Mouse (Mus musculus) adrenal gland, postnatal 14 days (tissue): ENCODE measurements around the gene Gm45785. TPM values are rescaled to one million over a fixed set of nuclear protein-coding genes. Genes with fewer than 3 reads are reported as not detected.
"Not testable (repeated sequence)": the region's sequence is repeated elsewhere in the genome, so short reads cannot be mapped to it uniquely, and the experiment has no call there.

ENCODE experiments used
- DNase-seq: peaks from one replicate; pipeline ENCODE4 v3.0.0; 2021; ENCODE audit warnings: mixed read lengths
- long read RNA-seq, 2 experiments: library from polyadenylated mRNA; stranded (forward); transcript quantifications; one replicate each; pipeline ENCODE4 v2.0.0; 2021
- total RNA-seq: library from RNA; stranded (reverse); gene quantifications from 2 replicates; pipeline ENCODE4 v1.2.3, GENCODE M21; 2021

The Gm45785 gene
- 0.89 TPM in 1 of 2 replicates, not detected in the other for total RNA-seq
- long read RNA-seq, experiment 1, partial matches to known transcripts = 2 of 2 reads
- long read RNA-seq, experiment 1, other reads (novel, unspliced or antisense) = 0 of 2 reads
- long read RNA-seq, experiment 2, partial matches to known transcripts = 1 of 7 reads
- long read RNA-seq, experiment 2, other reads (novel, unspliced or antisense) = 6 of 7 reads

- DNase-seq = peak; percentile 91
Observed at GRCm38 (mm10) chr7:140855860-140856784, at the start of gene Gm45785. TSS of gene Gm45785 (minus strand) at chr7:140856331.

GRCm38 (mm10) chr7:140905642-140906081 is 49.5 kb upstream of the Gm45785 start:
- no peak for DNase-seq

- DNase-seq = peak; percentile 85
Observed at GRCm38 (mm10) chr7:140903212-140903611, 47.1 kb upstream of the Gm45785 start.

- peak; percentile 75 for DNase-seq
Observed at GRCm38 (mm10) chr7:140902036-140902875, 46.1 kb upstream of the Gm45785 start.

- DNase-seq = peak; percentile 43
Observed at GRCm38 (mm10) chr7:140900220-140900619, 44.1 kb upstream of the Gm45785 start, which contains the start of gene Cox8b. TSS of gene Cox8b (minus strand) at chr7:140900446.

GRCm38 (mm10) chr7:140899121-140899520 is 43.0 kb upstream of the Gm45785 start:
- peak; percentile 66 for DNase-seq

GRCm38 (mm10) chr7:140897863-140898262 is 41.7 kb upstream of the Gm45785 start:
- no peak for DNase-seq

- no peak for DNase-seq
Observed at GRCm38 (mm10) chr7:140894611-140895010, 38.5 kb upstream of the Gm45785 start.

GRCm38 (mm10) chr7:140894031-140894430 is 37.9 kb upstream of the Gm45785 start:
- no peak for DNase-seq

GRCm38 (mm10) chr7:140890636-140891035 is 34.5 kb upstream of the Gm45785 start:
- DNase-seq = not testable (repeated sequence)

GRCm38 (mm10) chr7:140882469-140882803 is 26.3 kb upstream of the Gm45785 start:
- DNase-seq = no peak

GRCm38 (mm10) chr7:140881696-140882468 is 25.8 kb upstream of the Gm45785 start, which contains the start of the genes Psmd13 and Sirt3:
TSS of gene Psmd13 (plus strand) at chr7:140881968.
TSS of gene Sirt3 (minus strand) at chr7:140882309.
- DNase-seq = peak; percentile 97

- no peak for DNase-seq
Observed at GRCm38 (mm10) chr7:140880865-140881515, 24.9 kb upstream of the Gm45785 start.

- DNase-seq = no peak
Observed at GRCm38 (mm10) chr7:140880419-140880818, 24.3 kb upstream of the Gm45785 start.

GRCm38 (mm10) chr7:140879355-140879754 is 23.2 kb upstream of the Gm45785 start:
- DNase-seq = no peak

- DNase-seq = no peak
Observed at GRCm38 (mm10) chr7:140877364-140877763, 21.2 kb upstream of the Gm45785 start.

- DNase-seq = no peak
Observed at GRCm38 (mm10) chr7:140874224-140874623, 18.1 kb upstream of the Gm45785 start.

- DNase-seq = no peak
Observed at GRCm38 (mm10) chr7:140864761-140865160, 8.6 kb upstream of the Gm45785 start.

GRCm38 (mm10) chr7:140860728-140861127 is 4.6 kb upstream of the Gm45785 start:
- DNase-seq = no peak

GRCm38 (mm10) chr7:140859997-140860396 is 3.9 kb upstream of the Gm45785 start:
- no peak for DNase-seq

- DNase-seq = no peak
Observed at GRCm38 (mm10) chr7:140858746-140859145, 2.6 kb upstream of the Gm45785 start.
